Mouse (Mus musculus) large intestine, adult 2 months (tissue): ENCODE measurements around the gene Psmb7. TPM values are rescaled to one million over a fixed set of nuclear protein-coding genes. Genes with fewer than 3 reads are reported as not detected.

ENCODE experiments used
- DNase-seq: peaks from one replicate; pipeline ENCODE4 v3.0.0-alpha.2; 2012; ENCODE audit warnings: low read depth, low spot score
- WGBS: fragments of 180-500 bp; shearing (Covaris S2); methylation state at CpG from one replicate; pipeline ENCODE4 v1.1.7; 2018; 5-methylcytosine and 5-hydroxymethylcytosine counted together
- polyA plus RNA-seq: library from polyadenylated mRNA; depleted of rRNA; stranded (reverse); fragments of >200 nt; gene quantifications from 2 replicates; pipeline ENCODE4 v1.2.3, GENCODE M21; 2012

The Psmb7 gene
- polyA plus RNA-seq, 1 experiment: 91.4 TPM

DNA sequence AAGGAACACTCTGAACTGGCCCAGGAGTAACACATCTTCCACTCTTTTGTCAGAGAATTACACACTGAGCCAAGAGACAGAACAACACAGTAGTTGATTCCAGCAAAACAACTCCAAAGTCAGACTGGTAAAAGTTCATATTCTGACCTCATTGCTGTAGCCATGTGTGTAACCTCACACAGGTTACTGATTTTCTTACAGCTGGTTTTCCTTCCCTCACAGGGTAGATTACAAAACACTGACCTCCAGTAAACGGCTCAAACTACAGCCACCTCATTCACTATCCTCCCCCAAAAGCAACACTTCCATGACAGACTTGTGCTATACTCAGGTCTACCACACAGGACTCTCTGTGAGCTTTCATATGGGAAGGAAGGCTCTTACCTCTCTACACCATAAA is 36.2 kb downstream of the Psmb7 start:
- 71% methylated on average over 1 of the region's 1 CpGs for WGBS

DNA sequence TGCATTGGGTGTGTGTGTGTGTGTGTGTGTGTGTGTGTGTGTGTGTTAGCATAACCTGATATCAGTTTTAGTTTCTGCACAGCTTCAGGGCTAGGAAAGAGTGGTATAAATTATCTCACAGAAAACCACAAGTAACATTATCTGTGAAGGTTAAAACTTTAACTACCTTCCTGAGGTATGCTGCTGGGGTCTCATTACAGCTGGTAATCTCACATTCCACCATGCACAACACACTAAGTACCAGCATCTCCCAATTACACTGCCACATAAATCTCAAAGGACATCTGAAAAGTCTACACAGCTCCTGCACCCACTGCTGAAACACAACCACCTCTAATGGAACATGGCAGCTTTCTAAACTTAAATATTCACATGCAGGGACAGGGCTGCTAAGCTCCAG is 43.0 kb downstream of the Psmb7 start:
- no peak for DNase-seq

More for the DNA sequence above, 36.2 kb downstream of the Psmb7 start:
- no peak for DNase-seq

DNA sequence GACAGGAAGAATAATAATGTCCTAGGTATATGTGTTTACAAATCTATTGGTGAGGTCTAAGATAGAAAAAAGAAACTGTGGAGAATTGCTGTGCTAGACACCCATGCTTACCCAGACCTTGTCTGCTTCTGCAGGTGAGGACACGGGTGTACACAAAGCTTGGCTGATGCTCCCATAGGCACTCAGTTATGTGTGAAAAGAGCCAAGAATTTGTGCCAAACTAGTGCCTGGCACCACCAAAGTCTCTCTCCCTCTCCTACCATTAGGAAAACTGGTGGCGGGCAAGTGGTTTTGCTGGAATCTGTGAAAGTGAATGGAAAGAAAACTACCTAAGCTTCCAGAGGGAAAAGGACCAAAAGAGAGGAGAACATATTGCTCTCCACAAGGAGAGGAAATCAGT is 45.5 kb downstream of the Psmb7 start:
- 88% methylated on average over 2 of the region's 2 CpGs for WGBS
- no peak for DNase-seq

DNA sequence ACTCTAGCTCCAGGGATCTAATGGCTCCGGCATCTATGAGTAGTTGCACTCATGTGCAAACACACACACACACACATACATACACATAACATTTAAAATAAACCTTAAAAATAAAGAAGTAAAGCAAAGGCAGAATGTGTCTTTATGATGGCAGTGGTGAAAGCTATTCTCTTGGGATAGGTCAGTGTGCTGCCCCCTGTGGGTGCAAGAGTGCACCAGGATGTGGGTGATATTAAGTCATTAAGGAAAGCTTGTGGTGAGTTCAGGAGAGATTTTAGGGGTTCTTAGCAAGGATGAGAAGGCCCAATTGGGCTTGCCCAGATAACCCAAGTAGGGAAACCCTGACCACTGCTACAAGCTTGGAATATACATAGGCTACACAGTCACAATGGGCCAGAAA is 46.0 kb downstream of the Psmb7 start:
- no peak for DNase-seq
- WGBS: 97% methylated on average over 1 of the region's 1 CpGs

DNA sequence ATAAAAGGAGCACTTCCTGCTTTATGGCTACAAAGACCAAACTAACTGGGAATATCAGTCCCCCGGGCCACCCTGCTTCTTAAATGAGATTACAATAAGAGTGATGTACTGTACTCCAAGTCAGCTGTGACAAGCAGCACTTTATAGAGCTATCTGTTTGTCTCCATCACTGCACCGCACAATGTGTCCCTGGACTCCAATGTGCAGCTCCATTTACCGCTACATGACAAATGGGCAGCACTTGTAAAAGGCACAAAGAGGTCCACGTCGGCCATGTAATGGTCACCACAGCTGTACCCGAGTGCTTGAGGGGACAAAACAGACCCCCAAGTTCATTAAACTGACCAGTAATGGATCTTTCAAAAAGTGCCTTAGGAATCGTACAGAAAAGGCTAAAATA is 49.0 kb downstream of the Psmb7 start:
- no peak for DNase-seq
- 64% methylated on average over 7 of the region's 7 CpGs for WGBS

DNA sequence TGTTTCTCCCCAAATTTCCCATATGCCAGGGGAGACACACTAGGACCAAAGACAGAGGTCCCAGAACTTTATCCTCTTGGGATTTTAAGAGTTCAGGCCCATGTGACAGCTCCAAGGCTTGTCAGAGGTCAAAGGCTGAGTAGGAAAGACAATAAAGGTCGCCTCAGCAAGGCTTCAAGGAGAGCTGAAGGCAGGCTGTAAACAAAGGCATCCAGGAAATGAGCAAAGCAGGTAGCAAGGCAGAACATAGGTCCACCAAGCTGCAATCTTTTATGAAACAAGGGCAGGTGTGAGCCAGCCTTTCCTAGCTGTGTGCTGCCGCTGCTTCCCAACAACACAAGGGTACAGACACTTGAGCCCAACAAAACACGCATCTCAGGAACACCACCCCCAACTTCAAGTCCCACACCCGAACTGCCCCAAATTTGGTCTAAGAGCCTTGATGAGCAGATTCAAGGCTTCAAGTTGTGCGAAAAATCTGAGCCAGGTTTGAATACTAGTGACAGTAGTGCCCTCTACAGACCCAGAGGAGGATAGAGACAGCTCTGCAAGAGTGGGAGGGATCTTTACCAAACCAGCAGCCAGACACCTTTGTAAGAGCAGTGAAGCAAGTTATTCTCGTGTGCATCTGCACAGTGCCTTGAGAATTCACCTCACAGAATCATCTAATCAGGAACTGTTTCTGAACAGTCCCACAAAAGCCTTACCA is 52.0 kb downstream of the Psmb7 start:
- DNase-seq: peak; percentile 24
- 27% methylated on average over 6 of the region's 6 CpGs for WGBS

DNA sequence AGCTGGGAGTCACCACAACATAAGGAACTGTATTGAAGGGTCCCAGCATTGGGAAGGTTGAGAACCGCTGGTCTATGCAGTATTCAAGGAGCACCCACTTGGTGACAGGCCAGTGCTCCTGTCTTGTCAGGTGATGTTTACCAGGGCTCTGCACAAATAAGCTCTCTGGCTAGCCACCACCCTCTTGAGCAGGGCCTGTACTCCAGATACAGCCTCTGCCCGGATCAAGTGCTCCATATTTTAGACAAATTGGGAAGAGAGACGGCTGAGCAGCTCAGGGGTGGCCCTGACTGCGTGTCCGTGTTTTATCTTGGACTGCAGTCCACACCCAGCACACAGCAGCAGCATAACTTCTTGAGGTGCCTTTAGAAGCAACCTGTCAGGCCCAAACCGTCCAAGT is 57.2 kb downstream of the Psmb7 start:
- no peak for DNase-seq
- WGBS: 68% methylated on average over 6 of the region's 6 CpGs

DNA sequence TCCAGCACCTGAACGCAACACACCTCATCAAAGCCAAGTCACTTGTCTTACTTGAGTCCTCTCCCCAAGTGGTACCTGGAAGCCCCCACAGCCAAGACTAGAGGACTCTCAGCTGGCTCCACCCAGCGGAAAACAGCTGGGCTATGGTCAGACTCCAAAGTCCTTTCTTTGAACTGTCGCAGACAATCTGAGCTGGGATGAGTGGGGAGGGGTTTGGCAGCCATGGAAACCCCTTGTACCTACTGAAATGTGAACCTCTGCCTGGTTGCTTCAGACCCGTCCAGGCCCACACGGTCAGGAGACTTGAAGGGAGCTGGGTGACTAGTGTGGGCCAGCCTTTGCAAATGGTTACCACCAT is 58.5 kb downstream of the Psmb7 start:
- DNase-seq: no peak
- WGBS: 53% methylated on average over 5 of the region's 5 CpGs

DNA sequence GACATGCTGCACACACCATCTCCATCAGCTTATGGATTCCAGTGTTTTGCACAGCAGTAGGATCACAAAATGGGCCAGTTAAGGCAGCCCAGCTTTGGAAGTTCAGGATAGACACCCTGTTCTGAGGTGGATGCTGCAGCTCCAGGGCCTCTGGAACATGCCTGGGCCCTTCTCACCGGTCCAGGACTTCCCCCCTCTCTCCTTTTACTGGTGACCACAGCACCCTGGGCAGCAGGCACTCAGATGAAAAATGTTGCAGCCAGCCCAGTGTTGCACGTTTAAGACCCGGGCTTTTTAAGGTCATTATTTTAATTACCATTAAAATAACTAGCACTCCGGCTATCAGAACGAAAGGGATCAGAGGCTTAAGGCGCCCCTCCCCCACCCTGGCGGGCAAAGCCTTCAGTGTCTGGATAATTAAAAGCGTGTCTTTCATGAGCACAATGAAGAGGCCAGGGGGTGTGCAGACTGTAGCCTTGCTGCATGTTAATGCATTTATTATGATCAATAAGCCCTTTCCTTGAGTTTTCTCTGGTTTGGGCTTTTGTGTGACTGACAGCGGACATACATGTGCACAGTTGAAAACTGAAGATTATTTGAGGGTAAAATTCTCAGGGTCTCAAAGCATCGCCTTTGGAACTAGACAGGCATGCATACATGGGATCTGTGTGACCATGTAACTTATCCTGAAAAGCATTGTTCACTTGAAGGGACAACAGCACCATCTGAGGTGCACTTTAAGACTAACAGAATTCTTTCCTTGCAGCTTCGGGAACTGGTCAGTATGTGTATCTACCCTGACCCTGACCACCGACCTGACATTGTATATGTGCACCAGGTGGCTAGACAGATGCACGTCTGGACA is 59.1 kb downstream of the Psmb7 start:
- 71% methylated on average over 13 of the region's 13 CpGs for WGBS
- no peak for DNase-seq

DNA sequence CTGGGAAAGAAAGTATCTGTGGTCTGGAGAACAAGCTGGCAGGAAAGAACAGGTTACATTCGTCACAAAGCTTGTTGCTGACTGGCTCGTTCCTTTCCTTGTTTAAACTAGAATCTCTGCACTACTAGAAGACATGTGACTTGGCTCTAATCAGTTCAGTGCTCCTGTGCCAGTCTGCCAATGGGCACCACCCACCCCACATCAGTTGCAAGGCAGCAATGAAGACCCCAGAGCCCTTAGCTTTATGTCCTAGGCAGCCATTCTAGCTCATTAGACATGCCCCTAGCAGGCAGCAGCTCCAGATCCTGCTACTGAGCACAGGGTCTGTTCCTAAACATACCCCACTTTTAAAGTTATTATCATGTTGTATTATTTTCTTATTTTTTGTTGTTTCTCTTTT is 59.9 kb downstream of the Psmb7 start:
- no peak for DNase-seq
- 62% methylated on average over 2 of the region's 2 CpGs for WGBS

DNA sequence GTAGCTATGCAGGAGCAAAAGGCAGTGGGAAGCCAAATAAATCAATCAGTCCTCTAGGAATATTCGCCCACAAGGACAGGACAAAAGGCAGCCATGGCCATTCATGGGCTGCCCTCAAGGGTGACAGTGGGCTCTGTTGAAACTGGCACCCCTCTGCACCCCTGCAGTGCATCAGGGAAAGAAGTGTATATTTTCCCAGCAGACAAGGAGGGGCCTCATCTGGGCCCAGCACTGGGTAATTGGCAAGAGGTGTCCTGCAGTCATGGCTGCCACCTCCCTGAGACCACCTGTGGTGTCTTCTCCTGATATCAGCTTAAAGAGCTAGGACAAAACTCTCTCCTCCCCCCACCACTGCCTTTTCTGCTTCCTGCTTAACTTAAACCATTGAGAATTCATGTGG is 64.4 kb downstream of the Psmb7 start:
- DNase-seq: no peak
- WGBS: 95% methylated on average over 1 of the region's 1 CpGs

DNA sequence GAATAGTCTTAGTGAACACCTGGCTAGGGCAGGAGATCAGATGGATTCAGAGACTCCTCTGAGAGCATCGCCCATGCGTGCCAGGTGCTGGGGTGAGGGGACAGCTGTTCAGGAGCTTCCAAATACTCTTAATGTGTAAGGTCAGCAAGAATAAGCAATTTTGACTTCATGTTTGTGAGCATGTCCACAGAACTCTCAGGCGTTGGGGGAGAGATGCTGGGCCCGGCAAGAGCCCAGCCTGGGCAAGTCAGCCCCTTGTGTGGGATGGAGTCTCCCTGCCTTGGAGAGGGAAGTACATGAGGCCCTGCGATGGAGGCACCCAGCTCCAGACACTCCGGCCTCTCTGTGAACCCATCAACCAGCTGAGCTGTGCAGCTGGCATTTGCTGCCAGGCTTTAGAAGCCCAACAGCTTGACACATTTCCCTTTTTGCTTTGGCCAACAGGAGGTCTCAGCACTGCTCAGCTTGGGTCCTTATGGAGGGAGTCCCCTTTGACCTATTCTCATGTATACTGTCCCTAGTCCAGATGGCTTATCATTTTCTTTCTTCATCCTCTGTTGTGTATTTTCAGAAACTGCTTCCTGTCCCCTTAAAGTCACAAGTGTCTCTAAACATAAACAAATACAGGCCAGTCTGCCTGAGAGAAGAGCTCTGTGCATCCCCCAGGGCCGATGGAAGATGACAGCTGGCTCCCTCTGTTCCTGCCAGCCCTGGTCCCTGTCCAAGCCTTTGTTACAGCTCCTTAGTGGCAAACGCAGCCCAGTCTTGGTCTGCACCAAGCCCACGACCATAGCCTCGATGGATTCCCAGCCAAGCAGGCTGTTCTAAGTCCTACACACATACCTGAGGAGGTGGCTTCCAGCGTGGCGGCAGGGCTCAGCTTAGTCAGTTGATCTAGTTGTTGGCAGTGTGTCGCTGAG is 65.0 kb downstream of the Psmb7 start:
- DNase-seq: no peak
- 73% methylated on average over 13 of the region's 13 CpGs for WGBS

DNA sequence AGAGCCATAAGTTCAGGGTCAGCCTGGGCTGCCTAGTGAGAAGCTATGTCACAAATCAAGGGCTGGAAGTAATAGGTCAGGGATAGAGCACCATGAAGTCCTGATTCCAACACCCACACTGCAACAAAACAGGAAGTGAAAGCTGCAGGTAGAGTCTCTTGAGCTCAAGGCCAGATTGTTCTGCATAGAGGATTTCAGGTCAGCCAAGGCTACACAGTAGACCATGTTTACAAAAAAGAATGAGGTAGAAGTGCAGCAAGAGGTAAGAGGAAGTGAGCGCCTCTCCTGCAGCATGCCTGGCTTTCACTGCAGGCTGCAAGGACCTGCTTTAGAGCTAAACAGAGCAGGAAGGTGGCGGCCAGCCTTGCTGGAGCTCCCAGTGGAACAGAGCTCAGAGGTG is 69.2 kb downstream of the Psmb7 start:
- no peak for DNase-seq
- WGBS: 83% methylated on average over 2 of the region's 2 CpGs

DNA sequence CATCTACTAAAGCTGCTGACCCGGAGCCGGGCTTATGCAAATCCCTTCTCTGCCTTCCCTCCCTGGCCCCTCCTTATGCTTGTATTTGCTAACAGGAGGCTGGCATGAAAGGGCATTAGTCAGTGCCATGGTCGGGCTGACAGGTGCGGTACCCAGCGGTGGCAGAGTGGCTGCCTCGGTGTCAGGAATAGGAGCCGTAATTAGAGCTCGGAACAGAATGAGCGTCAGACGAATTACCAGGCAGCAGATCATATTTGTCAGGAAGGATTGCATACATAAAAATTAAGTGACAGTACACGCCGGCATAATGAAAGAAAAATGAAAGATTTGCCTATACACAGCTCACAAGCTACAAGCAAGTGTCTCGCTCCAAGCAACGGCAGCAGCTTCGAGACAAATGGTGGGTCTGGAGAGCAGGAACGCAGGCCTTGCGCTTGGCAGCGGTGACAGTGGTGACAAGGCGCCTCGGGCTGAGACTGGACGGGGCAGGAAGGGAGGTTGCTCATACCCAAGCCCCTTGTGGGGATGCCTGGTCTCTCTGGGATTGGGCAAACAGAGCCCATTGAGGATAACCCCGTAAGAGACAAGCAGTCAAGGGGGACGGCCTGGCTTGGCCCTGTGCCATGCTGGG is 71.8 kb downstream of the Psmb7 start:
- no peak for DNase-seq
- 90% methylated on average over 23 of the region's 23 CpGs for WGBS

DNA sequence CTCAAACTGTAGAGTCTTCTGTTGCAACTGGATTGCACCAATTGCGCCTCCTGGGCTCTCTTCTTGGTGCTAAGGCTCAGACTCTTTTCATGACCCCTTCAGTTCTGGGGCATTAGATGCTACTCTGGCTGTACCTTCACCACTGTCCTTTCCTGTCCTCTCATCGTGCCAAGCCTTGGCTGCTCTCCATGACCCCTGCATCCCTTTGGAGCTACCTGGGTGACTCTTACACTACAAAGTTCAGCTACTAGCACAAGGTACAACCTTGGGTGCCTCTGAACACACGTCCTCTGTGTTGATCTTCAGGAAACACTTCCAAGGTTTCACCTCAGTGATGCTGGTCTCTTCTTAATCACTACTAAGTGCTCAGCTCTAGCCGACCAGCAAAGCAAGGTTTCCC is 81.3 kb downstream of the Psmb7 start:
- 82% methylated on average over 4 of the region's 4 CpGs for WGBS
- DNase-seq: no peak

DNA sequence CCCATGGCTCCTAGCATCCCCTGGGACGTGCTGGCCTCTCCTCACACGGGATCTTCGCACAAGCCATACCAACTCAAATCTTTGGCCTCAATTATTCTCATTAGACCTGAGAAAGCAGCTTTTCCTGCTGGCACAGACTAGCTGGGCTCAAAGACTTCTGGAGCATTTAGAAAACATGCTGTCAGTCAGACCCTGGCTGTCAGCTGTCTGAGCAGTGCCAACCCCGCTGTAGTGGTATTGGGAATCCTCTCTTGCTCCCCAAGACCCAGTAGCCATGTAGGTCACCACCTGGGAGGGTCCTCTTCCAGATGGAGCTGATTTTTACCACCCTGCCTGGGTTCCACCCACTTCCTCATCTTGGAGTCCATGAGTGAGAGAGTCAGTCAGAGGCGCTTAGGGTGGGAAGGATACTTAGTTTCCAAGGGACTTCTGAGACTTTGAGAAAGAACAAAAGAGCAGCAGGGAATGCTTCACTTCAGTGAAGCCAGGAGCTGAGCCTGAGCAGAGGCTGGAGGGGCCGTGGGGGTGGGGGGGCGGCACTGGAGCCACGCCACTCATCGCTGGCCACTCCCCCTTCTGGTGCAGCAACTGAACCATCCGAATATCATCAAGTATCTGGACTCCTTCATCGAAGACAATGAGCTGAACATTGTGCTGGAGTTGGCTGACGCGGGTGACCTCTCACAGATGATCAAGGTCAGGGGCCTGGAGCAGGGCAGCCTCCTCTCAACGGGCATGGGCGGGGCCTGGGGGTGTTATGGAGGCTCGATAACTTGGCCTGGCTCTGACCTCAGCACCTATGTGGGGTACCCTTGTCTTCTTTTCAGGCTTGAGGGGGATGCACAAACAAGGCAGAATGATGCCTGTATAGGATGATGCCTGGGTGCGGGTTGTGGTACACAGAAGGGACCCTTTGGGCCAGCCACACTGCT is 83.3 kb downstream of the Psmb7 start:
- no peak for DNase-seq
- 84% methylated on average over 17 of the region's 17 CpGs for WGBS

DNA sequence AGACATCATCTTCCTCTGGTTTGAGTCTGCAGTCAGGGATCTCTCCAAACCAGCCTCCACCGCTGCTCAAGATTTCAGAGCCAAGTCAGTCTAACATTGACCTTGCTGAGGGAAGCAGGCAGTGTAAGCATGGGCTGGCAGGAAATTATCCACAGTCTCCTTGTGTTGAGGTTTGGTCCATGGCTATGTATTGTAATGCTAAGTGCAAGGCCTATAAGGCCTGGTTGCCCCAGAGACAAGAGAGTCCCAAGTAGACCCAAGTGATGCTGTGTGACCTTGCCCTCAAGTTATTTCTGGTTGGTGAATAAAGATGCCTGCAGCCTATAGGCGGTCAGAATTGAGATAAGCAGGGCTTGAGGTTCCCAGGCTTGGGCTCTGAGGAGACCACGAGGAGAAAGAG is 87.2 kb downstream of the Psmb7 start:
- DNase-seq: no peak
- 89% methylated on average over 3 of the region's 3 CpGs for WGBS

DNA sequence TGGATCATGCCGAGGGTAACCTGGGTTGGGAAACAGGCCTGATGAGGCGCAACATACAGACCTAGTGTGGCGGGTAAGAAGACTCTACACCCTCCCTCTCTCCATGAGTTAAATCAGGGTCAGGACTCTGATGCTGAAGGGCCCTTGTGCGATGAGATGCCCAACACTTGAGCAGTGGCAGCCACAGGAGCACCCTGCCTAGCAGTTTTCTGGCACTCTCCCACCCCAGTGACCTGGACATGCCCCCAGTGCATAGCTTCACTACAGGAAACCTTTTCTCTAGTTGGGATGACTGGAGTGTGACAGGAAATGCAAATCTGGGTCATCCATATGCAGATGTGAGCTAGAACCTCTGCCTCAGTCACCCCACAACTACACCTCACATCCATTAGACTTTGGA is 88.2 kb downstream of the Psmb7 start:
- no peak for DNase-seq
- 89% methylated on average over 4 of the region's 4 CpGs for WGBS
